Mouse (Mus musculus): Measurements from ENCODE around the gene E130114P18Rik.

- TF ChIP-seq GATA1 (IDR thresholded peaks at IDR 0.05; ENCODE audit: borderline replicate concordance, low read length) (no peak), FLI1 (IDR thresholded peaks at IDR 0.05; ENCODE audit: low read length) (no peak)
Observed at GRCm38 (mm10) chr4:97764616-97765015, 13.3 kb downstream of the E130114P18Rik start.
